23 mouse cellular contexts compared by ENCODE assay signal in genomic region chr14:61611766-61612165, GRCm38 (mm10). TPM values are rescaled to one million over a fixed set of nuclear protein-coding genes. Genes with fewer than 3 reads are reported as not detected.
A peak's percentile ranks its signal among the peaks of the same experiment; 100 is the strongest.
DNase-seq lines count a peak whose midpoint lies in the region; ATAC-seq lines count a peak whose summit lies in the region.
"Had no signal": no experiment of that assay in that cellular context is flagged by ENCODE, and none has a peak within 500 bp of the region (broad histone marks: within the 10 kb centered on the region; RNA-seq: fewer than 3 reads in every experiment).

No protein-coding gene starts in this region.

- ATAC-seq in kidney, embryonic 14.5 days (ENCODE audit: low FRiP score, low TSS enrichment): no peak
- no peak for ATAC-seq in kidney, embryonic 15.5 days (replicated peaks; ENCODE audit: low FRiP score)
- no peak for ATAC-seq in erythroblast, adult 5-6 weeks (replicated peaks; ENCODE audit: low FRiP score, poor library complexity, severe bottlenecking)
- ATAC-seq in CD4-positive, CD25-positive, alpha-beta regulatory T cell, adult 4 months: no peak
- ATAC-seq: activated CD4-positive, CD25-positive, alpha-beta regulatory T cell, adult 4 months; forebrain, embryonic 16.5 days; Patski had no signal

- H3K27me3 ChIP-seq in kidney, embryonic 14.5 days (ENCODE audit: control insufficient read depth, insufficient read depth, low read length): no peaks in the 10 kb centered on the region
- H3K27me3 ChIP-seq in kidney, embryonic 15.5 days: no peaks in the 10 kb centered on the region
- H3K27me3 ChIP-seq: embryonic facial prominence, embryonic 12.5 days; forebrain, embryonic 12.5 days; hindbrain, embryonic 12.5 days; Patski had no signal

- H3K36me3 ChIP-seq in kidney, embryonic 14.5 days (ENCODE audit: control insufficient read depth, insufficient read depth, low read length): no peaks in the 10 kb centered on the region
- H3K36me3 ChIP-seq in kidney, embryonic 15.5 days: no peaks in the 10 kb centered on the region
- H3K36me3 ChIP-seq: embryonic facial prominence, embryonic 12.5 days had no signal

- H3K4me3 ChIP-seq in kidney, embryonic 14.5 days (ENCODE audit: low read length): no peak overlapping the region
- H3K4me3 ChIP-seq in kidney, embryonic 15.5 days (replicated peaks): no peak overlapping the region
- H3K4me3 ChIP-seq: embryonic facial prominence, embryonic 12.5 days; forebrain, embryonic 12.5 days; gastrocnemius, adult 2 months; hindbrain, embryonic 12.5 days had no signal

- no peaks in the 10 kb centered on the region for H3K9me3 ChIP-seq in kidney, embryonic 14.5 days (ENCODE audit: control insufficient read depth, low read length)
- H3K9me3 ChIP-seq in kidney, embryonic 15.5 days (replicated peaks): no peaks in the 10 kb centered on the region
- H3K9me3 ChIP-seq: embryonic facial prominence, embryonic 12.5 days; forebrain, embryonic 12.5 days; hindbrain, embryonic 12.5 days had no signal

- DNase-seq in kidney, adult 11 months: peak; percentile 80
- peak; percentile 71 for DNase-seq in kidney, postnatal 14 days
- DNase-seq in yolk sac, embryonic 10.5 days (ENCODE audit: low spot score): peak; percentile 62
- DNase-seq in heart, adult 18-20 months: no peak
- DNase-seq: adrenal gland, postnatal 14 days; B cell, adult 2 months; cerebellum, adult 11-12 months; cerebellum, adult 9-10 months; cerebellum, postnatal 25 days; gastrocnemius, adult 2 months; gastrocnemius, postnatal 25 days; heart, postnatal 10 days; heart, postnatal 4 days had no signal

- H3K27ac ChIP-seq in kidney, embryonic 14.5 days (ENCODE audit: low read depth, low read length): no peak overlapping the region
- H3K27ac ChIP-seq in kidney, embryonic 15.5 days: peak overlapping the region; percentile 45; the same call in 1 of the 2 replicates
- H3K27ac ChIP-seq: embryonic facial prominence, embryonic 12.5 days; forebrain, embryonic 12.5 days; gastrocnemius, adult 2 months; hindbrain, embryonic 12.5 days had no signal

- WGBS in kidney, embryonic 14.5 days: 95% methylated on average over 5 of the region's 5 CpGs
- 89% methylated on average over 5 of the region's 5 CpGs for WGBS in kidney, embryonic 15.5 days

- no peak overlapping the region for H3K4me2 ChIP-seq in kidney, embryonic 14.5 days (replicated peaks; ENCODE audit: low read depth, low read length)
- H3K4me2 ChIP-seq in kidney, embryonic 15.5 days: no peak overlapping the region
- H3K4me2 ChIP-seq: embryonic facial prominence, embryonic 12.5 days; forebrain, embryonic 12.5 days; hindbrain, embryonic 12.5 days had no signal

- H3K4me1 ChIP-seq in kidney, embryonic 14.5 days (ENCODE audit: control insufficient read depth, insufficient read depth, low read length): no peaks in the 10 kb centered on the region
- no peaks in the 10 kb centered on the region for H3K4me1 ChIP-seq in kidney, embryonic 15.5 days
- H3K4me1 ChIP-seq: embryonic facial prominence, embryonic 12.5 days; forebrain, embryonic 12.5 days; hindbrain, embryonic 12.5 days had no signal

- no peak overlapping the region for H3K9ac ChIP-seq in kidney, embryonic 14.5 days (ENCODE audit: low read depth, low read length)
- H3K9ac ChIP-seq in kidney, embryonic 15.5 days: no peak overlapping the region
- H3K9ac ChIP-seq: embryonic facial prominence, embryonic 12.5 days; forebrain, embryonic 12.5 days; hindbrain, embryonic 12.5 days had no signal

RNA-seq across cellular contexts. Expression of gene Kcnrg, which starts 4.5 kb away (rescaled TPM):
- polyA plus RNA-seq in kidney, embryonic 14.5 days (2014; fragmentation: Nextera tagmentation; extraction: Ambion mirVana): 0.43 and 0.46 TPM in 2 replicates
- 0.57 and 0.72 TPM in 2 replicates for polyA plus RNA-seq in kidney, embryonic 15.5 days (2015; fragmentation: Nextera tagmentation; extraction: Ambion mirVana)
- not detected in 2 replicates for total RNA-seq in erythroblast, adult 5-6 weeks (2015; ENCODE audit: low replicate concordance)
- 0.68 and 0.98 TPM in 2 replicates for total RNA-seq in erythroblast, adult 5-6 weeks (2017; ENCODE audit: low replicate concordance)
- polyA plus RNA-seq in CD4-positive, CD25-positive, alpha-beta regulatory T cell, adult 4 months (2017; shearing (Covaris generic)): 1 to 10 TPM in 1 of 2 experiments, under 1 TPM in 1; 0.52 to 1.0 TPM
- total RNA-seq in heart, adult 18-20 months (2021): under 1 TPM; 0.25 to 0.26 TPM
- total RNA-seq: gastrocnemius, adult 2 months had no signal

RNA-seq across cellular contexts. Expression of gene Trim13, which starts 13.7 kb away (rescaled TPM):
- polyA plus RNA-seq in kidney, embryonic 14.5 days (2014; fragmentation: Nextera tagmentation; extraction: Ambion mirVana): 15.3 and 16.1 TPM in 2 replicates
- 16.0 and 16.3 TPM in 2 replicates for polyA plus RNA-seq in kidney, embryonic 15.5 days (2015; fragmentation: Nextera tagmentation; extraction: Ambion mirVana)
- total RNA-seq in erythroblast, adult 5-6 weeks (2015; ENCODE audit: low replicate concordance): 1.3 and 6.1 TPM in 2 replicates
- 1.7 and 7.1 TPM in 2 replicates for total RNA-seq in erythroblast, adult 5-6 weeks (2017; ENCODE audit: low replicate concordance)
- polyA plus RNA-seq in CD4-positive, CD25-positive, alpha-beta regulatory T cell, adult 4 months (2017; shearing (Covaris generic)): 1 to 10 TPM; 8.9 TPM
- total RNA-seq in heart, adult 18-20 months (2021): 1 to 10 TPM; 7.0 to 7.3 TPM

RNA-seq across cellular contexts. Expression of gene Spryd7, which starts 55.1 kb away (rescaled TPM):
- 23.3 and 24.0 TPM in 2 replicates for polyA plus RNA-seq in kidney, embryonic 14.5 days (2014; fragmentation: Nextera tagmentation; extraction: Ambion mirVana)
- polyA plus RNA-seq in kidney, embryonic 15.5 days (2015; fragmentation: Nextera tagmentation; extraction: Ambion mirVana): 20.8 and 24.4 TPM in 2 replicates
- total RNA-seq in erythroblast, adult 5-6 weeks (2015; ENCODE audit: low replicate concordance): 3.5 TPM in 1 of 2 replicates, not detected in the other
- total RNA-seq in erythroblast, adult 5-6 weeks (2017; ENCODE audit: low replicate concordance): 0.26 and 0.56 TPM in 2 replicates
- polyA plus RNA-seq in CD4-positive, CD25-positive, alpha-beta regulatory T cell, adult 4 months (2017; shearing (Covaris generic)): 1 to 10 TPM; 5.2 to 7.7 TPM
- 10 to 100 TPM; 57.3 to 57.8 TPM for total RNA-seq in heart, adult 18-20 months (2021)

Comparison
In these comparisons a context has a peak if more than half of its experiments do, and no peak if none do; other contexts are left out.
1. DNase-seq: peak in kidney, adult 11 months (single experiment), kidney, postnatal 14 days (single experiment) and yolk sac, embryonic 10.5 days (single experiment); none in heart, adult 18-20 months (0 of 2).